Mouse (Mus musculus) ES-Bruce4 (cell line): ENCODE results near the gene Phf3. TPM values are rescaled to one million over a fixed set of nuclear protein-coding genes. Genes with fewer than 3 reads are reported as not detected.
A peak's percentile ranks its signal among the peaks of the same experiment; 100 is the strongest.

Source experiments
- H3K27ac ChIP-seq: 2 replicates; pipeline ENCODE4 v1.5.1; 2012; ENCODE audit warnings: low read length, inconsistent platforms; ENCODE audit not compliant: insufficient read depth
- H3K27me3 ChIP-seq: 2 replicates; pipeline ENCODE4 v1.6.1; 2012; ENCODE audit warnings: mild to moderate bottlenecking, low read length, inconsistent platforms; ENCODE audit not compliant: control insufficient read depth, poor library complexity, insufficient read depth, severe bottlenecking
- H3K36me3 ChIP-seq: 2 replicates; pipeline ENCODE4 v1.6.1; 2012; ENCODE audit warnings: inconsistent platforms, mild to moderate bottlenecking, low read length, moderate library complexity; ENCODE audit not compliant: control insufficient read depth, poor library complexity, insufficient read depth, severe bottlenecking
- H3K4me1 ChIP-seq: one replicate; pipeline ENCODE4 v1.8.1; 2011; ENCODE audit warnings: low read length; ENCODE audit not compliant: control insufficient read depth, insufficient read depth
- H3K4me3 ChIP-seq: 2 replicates; pipeline ENCODE4 v1.5.1; 2011; ENCODE audit warnings: low read depth, mild to moderate bottlenecking, low read length
- H3K9ac ChIP-seq: 2 replicates; pipeline ENCODE4 v1.6.1; 2012; ENCODE audit warnings: low read depth, mild to moderate bottlenecking, inconsistent platforms; ENCODE audit not compliant: poor library complexity, severe bottlenecking
- H3K9me3 ChIP-seq: replicated peaks from 2 replicates; pipeline ENCODE4 v1.6.1; 2012; ENCODE audit warnings: mild to moderate bottlenecking, low read length, inconsistent platforms; ENCODE audit not compliant: control insufficient read depth, poor library complexity, insufficient read depth, severe bottlenecking
- CTCF ChIP-seq: IDR thresholded peaks from one replicate; pipeline ENCODE4 v1.8.1; 2011; ENCODE audit warnings: low read depth, low read length
- EP300 ChIP-seq: IDR thresholded peaks from 2 replicates; pipeline ENCODE4 v1.6.1; 2011; ENCODE audit warnings: low read depth, low read length; ENCODE audit not compliant: insufficient read depth
- POLR2A ChIP-seq: IDR thresholded peaks from one replicate; pipeline ENCODE4 v1.8.1; 2011; ENCODE audit warnings: low read length; ENCODE audit not compliant: insufficient read depth
- polyA plus RNA-seq: library from polyadenylated mRNA; stranded (reverse); fragments of >200 nt; gene quantifications from 2 replicates; pipeline ENCODE4 v1.2.4, GENCODE M21; 2011; ENCODE audit warnings: low read depth; ENCODE audit not compliant: missing spikeins, insufficient read depth, insufficient read length

The Phf3 gene
- polyA plus RNA-seq, 1 experiment, result 203 TPM

GRCm38 (mm10) chr1:30847706-30848105 lies 26.0 kb downstream of the Phf3 start:
- Histone ChIP-seq H3K9me3 (no peaks in the 10 kb centered on the region), H3K27me3 (no peaks in the 10 kb centered on the region), H3K4me1 (peaks cover 3% of the 10 kb centered on the region), H3K36me3 (peaks cover 7% of the 10 kb centered on the region), H3K9ac (no peak overlapping the region), H3K27ac (peak overlapping the region; percentile 71), H3K4me3 (no peak overlapping the region)
- no peak for TF ChIP-seq CTCF
- no peak for TF ChIP-seq EP300
- TF ChIP-seq POLR2A, result no peak

GRCm38 (mm10) chr1:30839662-30840061 lies 34.1 kb downstream of the Phf3 start:
- Histone ChIP-seq H3K27me3 (no peaks in the 10 kb centered on the region), H3K4me3 (no peak overlapping the region), H3K36me3 (peaks cover 34% of the 10 kb centered on the region), H3K4me1 (peaks cover 2% of the 10 kb centered on the region), H3K9me3 (no peaks in the 10 kb centered on the region), H3K27ac (no peak overlapping the region), H3K9ac (no peak overlapping the region)
- TF ChIP-seq POLR2A, result no peak
- no peak for TF ChIP-seq EP300
- no peak for TF ChIP-seq CTCF

GRCm38 (mm10) chr1:30835512-30835911 lies 38.2 kb downstream of the Phf3 start:
- no peak overlapping the region for H3K27ac ChIP-seq
- no peak overlapping the region for H3K9ac ChIP-seq
- TF ChIP-seq EP300 (no peak), POLR2A (no peak), CTCF (no peak)
- H3K36me3 ChIP-seq, result peaks cover 36% of the 10 kb centered on the region
- no peak overlapping the region for H3K4me3 ChIP-seq
- H3K27me3 ChIP-seq, result no peaks in the 10 kb centered on the region
- H3K9me3 ChIP-seq, result no peaks in the 10 kb centered on the region
- H3K4me1 ChIP-seq, result peaks cover 2% of the 10 kb centered on the region

GRCm38 (mm10) chr1:30832778-30833177 lies 40.9 kb downstream of the Phf3 start:
- Histone ChIP-seq H3K4me1 (peaks cover 2% of the 10 kb centered on the region), H3K9ac (no peak overlapping the region), H3K27me3 (no peaks in the 10 kb centered on the region), H3K27ac (no peak overlapping the region), H3K4me3 (no peak overlapping the region), H3K9me3 (no peaks in the 10 kb centered on the region), H3K36me3 (peaks cover 38% of the 10 kb centered on the region)
- TF ChIP-seq CTCF (no peak), EP300 (no peak), POLR2A (no peak)

- TF ChIP-seq POLR2A, result no peak
- H3K36me3 ChIP-seq, result peaks cover 24% of the 10 kb centered on the region
- no peaks in the 10 kb centered on the region for H3K4me1 ChIP-seq
- H3K27ac ChIP-seq, result no peak overlapping the region
- H3K27me3 ChIP-seq, result no peaks in the 10 kb centered on the region
- H3K4me3 ChIP-seq, result no peak overlapping the region
- no peak overlapping the region for H3K9ac ChIP-seq
- no peaks in the 10 kb centered on the region for H3K9me3 ChIP-seq
These were observed 54.3 kb downstream of the Phf3 start for GRCm38 (mm10) chr1:30819414-30819813.

- peaks cover 42% of the 10 kb centered on the region for H3K36me3 ChIP-seq
- H3K27ac ChIP-seq, result no peak overlapping the region
- TF ChIP-seq POLR2A (no peak), EP300 (no peak), CTCF (no peak)
- no peak overlapping the region for H3K4me3 ChIP-seq
- H3K9ac ChIP-seq, result no peak overlapping the region
- H3K4me1 ChIP-seq, result no peaks in the 10 kb centered on the region
- no peaks in the 10 kb centered on the region for H3K9me3 ChIP-seq
- H3K27me3 ChIP-seq, result no peaks in the 10 kb centered on the region
These were observed 58.1 kb downstream of the Phf3 start for GRCm38 (mm10) chr1:30815609-30816008.

GRCm38 (mm10) chr1:30814987-30815386 lies 58.7 kb downstream of the Phf3 start:
- no peaks in the 10 kb centered on the region for H3K9me3 ChIP-seq
- no peak overlapping the region for H3K9ac ChIP-seq
- no peak for TF ChIP-seq CTCF
- TF ChIP-seq POLR2A, result no peak
- no peak for TF ChIP-seq EP300
- peaks cover 41% of the 10 kb centered on the region for H3K36me3 ChIP-seq
- H3K27me3 ChIP-seq, result no peaks in the 10 kb centered on the region
- no peak overlapping the region for H3K4me3 ChIP-seq
- H3K27ac ChIP-seq, result no peak overlapping the region
- H3K4me1 ChIP-seq, result no peaks in the 10 kb centered on the region
